Mouse (Mus musculus) layer of hippocampus, postnatal 10 days (tissue): ENCODE data around the gene Ugt1a9. TPM values are rescaled to one million over a fixed set of nuclear protein-coding genes. Genes with fewer than 3 reads are reported as not detected.
"Not testable (repeated sequence)": the region's sequence is repeated elsewhere in the genome, so short reads cannot be mapped to it uniquely, and the experiment has no call there.

Experiments used
- DNase-seq, 2 experiments: peaks; one replicate each; pipeline ENCODE4 v3.0.0; 2021; ENCODE audit warnings: low spot score in 2 of 2
- long read RNA-seq: library from polyadenylated mRNA; stranded (forward); transcript quantifications from one replicate; pipeline ENCODE4 v2.0.0, GENCODE M21; 2023
- total RNA-seq, 2 experiments: library from RNA; stranded (reverse); gene quantifications; 2 replicates each; pipeline ENCODE4 v1.2.3; 2021

Ugt1a9 gene
- total RNA-seq, result not detected
- long read RNA-seq, result 0 reads

GRCm38 (mm10) chr1:88070495-88070894 is at the start of gene Ugt1a9:
Gene Ugt1a9, plus strand, starts transcription at chr1:88070800.
- DNase-seq, result no peak

GRCm38 (mm10) chr1:88025244-88025643 is 45.4 kb upstream of the Ugt1a9 start:
- not testable (repeated sequence) for DNase-seq

GRCm38 (mm10) chr1:88043044-88043443 is 27.6 kb upstream of the Ugt1a9 start:
- not testable (repeated sequence) for DNase-seq

- not testable (repeated sequence) for DNase-seq
These were observed 25.7 kb upstream of the Ugt1a9 start for GRCm38 (mm10) chr1:88044832-88045437.

- DNase-seq, result not testable (repeated sequence)
These were observed 23.2 kb upstream of the Ugt1a9 start for GRCm38 (mm10) chr1:88047408-88047807.

- no peak for DNase-seq
These were observed 15.5 kb upstream of the Ugt1a9 start, which contains the start of gene Ugt1a10 for GRCm38 (mm10) chr1:88055088-88055487. Gene Ugt1a10, plus strand, starts transcription at chr1:88055388.

GRCm38 (mm10) chr1:88066472-88067102 is 4.0 kb upstream of the Ugt1a9 start:
- DNase-seq, result not testable (repeated sequence)

- no peak for DNase-seq
These were observed 302 bp downstream of the Ugt1a9 start for GRCm38 (mm10) chr1:88070902-88071301.

- no peak for DNase-seq
These were observed 3.9 kb downstream of the Ugt1a9 start for GRCm38 (mm10) chr1:88074471-88074870.

GRCm38 (mm10) chr1:88077128-88077527 is 6.5 kb downstream of the Ugt1a9 start:
- DNase-seq, result no peak

GRCm38 (mm10) chr1:88081670-88082069 is 11.1 kb downstream of the Ugt1a9 start:
- no peak for DNase-seq

GRCm38 (mm10) chr1:88086125-88086524 is 15.5 kb downstream of the Ugt1a9 start:
- DNase-seq, result no peak

- no peak for DNase-seq
These were observed 16.9 kb downstream of the Ugt1a9 start, which contains the start of gene Ugt1a8 for GRCm38 (mm10) chr1:88087513-88087912. Gene Ugt1a8, plus strand, starts transcription at chr1:88087813.

GRCm38 (mm10) chr1:88092341-88092740 is 21.7 kb downstream of the Ugt1a9 start:
- no peak for DNase-seq

- peak in 1 of 2 experiments; percentile 16 for DNase-seq
These were observed 23.7 kb downstream of the Ugt1a9 start for GRCm38 (mm10) chr1:88094270-88094676.

- DNase-seq, result no peak
These were observed 24.4 kb downstream of the Ugt1a9 start, which contains the start of gene Ugt1a7c for GRCm38 (mm10) chr1:88094941-88095492. Gene Ugt1a7c, plus strand, starts transcription at chr1:88095062.

GRCm38 (mm10) chr1:88098546-88098945 is 27.9 kb downstream of the Ugt1a9 start:
- not testable (repeated sequence) for DNase-seq

- not testable (repeated sequence) for DNase-seq
These were observed 29.1 kb downstream of the Ugt1a9 start for GRCm38 (mm10) chr1:88099691-88100090.

- not testable (repeated sequence) for DNase-seq
These were observed 32.4 kb downstream of the Ugt1a9 start, which contains the start of gene Ugt1a6b for GRCm38 (mm10) chr1:88103019-88103418. Gene Ugt1a6b, plus strand, starts transcription at chr1:88103252.

- DNase-seq, result not testable (repeated sequence)
These were observed 33.3 kb downstream of the Ugt1a9 start for GRCm38 (mm10) chr1:88103697-88104468.
